Mouse (Mus musculus) midbrain, postnatal 0 days (tissue): ENCODE results near the gene Cyp3a57. TPM values are rescaled to one million over a fixed set of nuclear protein-coding genes. Genes with fewer than 3 reads are reported as not detected.
"Not testable (repeated sequence)": the region's sequence is repeated elsewhere in the genome, so short reads cannot be mapped to it uniquely, and the experiment has no call there.

ENCODE experiments used
- ATAC-seq: fragments of 200-750 bp; cut with Nextera tagmentation; 2 replicates; pipeline ENCODE4 v1.8.0; 2017; ENCODE audit warnings: moderate number of reproducible peaks, mild to moderate bottlenecking, moderate TSS enrichment, moderate library complexity; ENCODE audit not compliant: low FRiP score
- DNase-seq: peaks from one replicate; pipeline ENCODE4 v3.0.0-alpha.2; 2015; ENCODE audit warnings: low spot score
- H3K27ac ChIP-seq: fragments of 300-500 bp; sonication (generic); 2 replicates; pipeline ENCODE4 v1.5.1; 2014; ENCODE audit warnings: low read depth, mild to moderate bottlenecking, low read length, mixed read lengths
- H3K27me3 ChIP-seq: fragments of 300-500 bp; sonication (generic); 2 replicates; pipeline ENCODE4 v1.6.1; 2014; ENCODE audit warnings: low read length, control low read depth, mixed read lengths; ENCODE audit not compliant: insufficient read depth
- H3K36me3 ChIP-seq: fragments of 300-500 bp; sonication (generic); 2 replicates; pipeline ENCODE4 v1.6.1; 2014; ENCODE audit warnings: low read length, control low read depth, mixed read lengths; ENCODE audit not compliant: insufficient read depth
- H3K4me1 ChIP-seq: fragments of 300-500 bp; sonication (generic); 2 replicates; pipeline ENCODE4 v1.6.1; 2014; ENCODE audit warnings: mild to moderate bottlenecking, control low read depth, antibody characterized with exemption, low read length, mixed read lengths; ENCODE audit not compliant: insufficient read depth
- H3K4me2 ChIP-seq: fragments of 300-500 bp; sonication (generic); 2 replicates; pipeline ENCODE4 v1.6.1; 2014; ENCODE audit warnings: low read depth, mild to moderate bottlenecking, low read length, mixed read lengths; ENCODE audit not compliant: poor library complexity, severe bottlenecking
- H3K4me3 ChIP-seq: fragments of 300-500 bp; sonication (generic); 2 replicates; pipeline ENCODE4 v1.5.1; 2014; ENCODE audit warnings: low read depth, mild to moderate bottlenecking, low read length, moderate library complexity
- H3K9ac ChIP-seq: fragments of 300-500 bp; sonication (generic); replicated peaks from 2 replicates; pipeline ENCODE4 v1.6.1; 2014; ENCODE audit warnings: mild to moderate bottlenecking, low read length, moderate library complexity, mixed read lengths; ENCODE audit not compliant: poor library complexity, severe bottlenecking
- H3K9me3 ChIP-seq: fragments of 300-500 bp; sonication (generic); 2 replicates; pipeline ENCODE4 v1.6.1; 2016; ENCODE audit warnings: low read length, control low read depth
- CTCF ChIP-seq: IDR thresholded peaks from 2 replicates; pipeline ENCODE4 v1.5.1; 2016; ENCODE audit warnings: antibody characterized with exemption, mild to moderate bottlenecking
- WGBS: fragments of 180-500 bp; shearing (Covaris S2); extraction: QIAGEN DNeasy Blood & Tissue Kit; methylation state at CpG from one replicate; pipeline ENCODE4 v1.1.7; 2014; 5-methylcytosine and 5-hydroxymethylcytosine counted together
- polyA plus RNA-seq: library from polyadenylated mRNA; unstranded; fragments of >200 nt; fragmentation: Nextera tagmentation; extraction: Ambion mirVana; gene quantifications from 2 replicates; pipeline ENCODE4 v1.2.1, GENCODE M21; 2015
- total RNA-seq: library from RNA; depleted of rRNA; stranded (reverse); fragments of >200 nt; gene quantifications from 2 replicates; pipeline ENCODE4 v1.2.3, GENCODE M21; 2014; rRNA removed

Cyp3a57 gene
- not detected in 2 replicates for total RNA-seq
- not detected in 2 replicates for polyA plus RNA-seq

GRCm38 (mm10) chr5:145344941-145345340, at the start of gene Cyp3a57:
Gene Cyp3a57, plus strand, starts transcription at chr5:145345279.
- TF ChIP-seq CTCF = no peak
- Histone ChIP-seq H3K9me3 (peaks cover 7% of the 10 kb centered on the region; the same call in 1 of the 2 replicates), H3K9ac (no peak within 1 kb of the TSS), H3K27me3 (no peaks in the 10 kb centered on the region), H3K4me2 (no peak within 1 kb of the TSS), H3K36me3 (no peaks in the 10 kb centered on the region), H3K4me3 (no peak within 1 kb of the TSS), H3K4me1 (no peaks in the 10 kb centered on the region), H3K27ac (no peak within 1 kb of the TSS)
- ATAC-seq (no peak), DNase-seq (no peak)
- WGBS = 79% methylated on average over 1 of the region's 1 CpGs

- Histone ChIP-seq H3K36me3 (no peaks in the 10 kb centered on the region), H3K4me1 (no peaks in the 10 kb centered on the region), H3K27ac (no peak overlapping the region), H3K4me2 (no peak overlapping the region), H3K9ac (no peak overlapping the region), H3K27me3 (no peaks in the 10 kb centered on the region), H3K9me3 (no peaks in the 10 kb centered on the region), H3K4me3 (no peak overlapping the region)
- ATAC-seq (no peak), DNase-seq (no peak)
- TF ChIP-seq CTCF = no peak
Observed at GRCm38 (mm10) chr5:145300469-145300868, 44.6 kb upstream of the Cyp3a57 start.

- not testable (repeated sequence) for H3K36me3 ChIP-seq, ATAC-seq, H3K9ac ChIP-seq, H3K27me3 ChIP-seq, H3K9me3 ChIP-seq, H3K4me1 ChIP-seq, H3K4me2 ChIP-seq, DNase-seq, H3K4me3 ChIP-seq, H3K27ac ChIP-seq
- WGBS = 68% methylated on average over 4 of the region's 4 CpGs
Observed at GRCm38 (mm10) chr5:145301796-145302195, 43.3 kb upstream of the Cyp3a57 start.

- no peak for ATAC-seq
- WGBS = 67% methylated on average over 1 of the region's 1 CpGs
Observed at GRCm38 (mm10) chr5:145302424-145302823, 42.7 kb upstream of the Cyp3a57 start.

GRCm38 (mm10) chr5:145306953-145307352, 38.1 kb upstream of the Cyp3a57 start:
- not testable (repeated sequence) for H3K27me3 ChIP-seq, H3K4me3 ChIP-seq, H3K9me3 ChIP-seq, DNase-seq, ATAC-seq, H3K4me1 ChIP-seq, H3K9ac ChIP-seq, H3K27ac ChIP-seq, H3K36me3 ChIP-seq, H3K4me2 ChIP-seq
- 91% methylated on average over 4 of the region's 4 CpGs for WGBS
- TF ChIP-seq CTCF = 0 out of 2 replicates have a peak, but pooled peaks have one; percentile 2

More at GRCm38 (mm10) chr5:145302424-145302823, 42.7 kb upstream of the Cyp3a57 start:
- H3K27ac ChIP-seq = no peak overlapping the region
- no peaks in the 10 kb centered on the region for H3K4me1 ChIP-seq
- no peaks in the 10 kb centered on the region for H3K36me3 ChIP-seq
- no peaks in the 10 kb centered on the region for H3K9me3 ChIP-seq
- no peak for DNase-seq
- H3K4me2 ChIP-seq = no peak overlapping the region
- no peak overlapping the region for H3K4me3 ChIP-seq
- no peak for TF ChIP-seq CTCF
- no peak overlapping the region for H3K9ac ChIP-seq
- H3K27me3 ChIP-seq = no peaks in the 10 kb centered on the region

GRCm38 (mm10) chr5:145307811-145308210, 37.3 kb upstream of the Cyp3a57 start:
- H3K4me1 ChIP-seq, ATAC-seq: not testable (repeated sequence)
- WGBS = 84% methylated on average over 3 of the region's 3 CpGs

More at GRCm38 (mm10) chr5:145307811-145308210, 37.3 kb upstream of the Cyp3a57 start:
- H3K9ac ChIP-seq, H3K9me3 ChIP-seq, H3K36me3 ChIP-seq, H3K27me3 ChIP-seq, DNase-seq, H3K27ac ChIP-seq, H3K4me3 ChIP-seq, H3K4me2 ChIP-seq: not testable (repeated sequence)
